Mouse (Mus musculus) cerebellum, adult 8-10 months (tissue): Measurements from ENCODE around the gene Itgbl1.
"Not testable (repeated sequence)": the region's sequence is repeated elsewhere in the genome, so short reads cannot be mapped to it uniquely, and the experiment has no call there.

Experiments used
- DNase-seq: peaks from one replicate; pipeline ENCODE4 v3.0.0; 2022

Itgbl1 gene

GRCm38 (mm10) chr14:123659921-123660385, at the start of gene Itgbl1:
Itgbl1 (plus strand) TSS chr14:123659971.
- DNase-seq, result peak; percentile 34

DNA sequence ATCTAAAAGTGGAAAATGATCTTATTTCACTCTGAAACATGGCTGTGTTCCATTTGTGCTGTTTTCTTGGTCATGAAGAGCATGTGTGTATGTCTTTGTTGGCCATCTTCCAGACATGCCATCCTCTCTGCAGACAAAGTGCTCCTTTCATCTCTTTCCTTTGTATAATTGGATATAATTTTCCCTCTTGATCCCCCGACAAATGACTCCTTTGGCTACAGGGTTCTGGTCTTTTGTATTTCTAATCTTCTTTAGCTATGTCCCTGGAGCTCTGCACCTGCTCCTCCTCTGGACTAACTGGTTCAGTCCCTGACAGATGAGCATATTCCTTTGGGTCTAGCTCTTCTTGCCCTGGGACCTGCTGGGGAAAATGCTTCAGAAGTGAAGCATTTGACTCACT, 36.8 kb upstream of the Itgbl1 start:
- DNase-seq, result peak; percentile 13

DNA sequence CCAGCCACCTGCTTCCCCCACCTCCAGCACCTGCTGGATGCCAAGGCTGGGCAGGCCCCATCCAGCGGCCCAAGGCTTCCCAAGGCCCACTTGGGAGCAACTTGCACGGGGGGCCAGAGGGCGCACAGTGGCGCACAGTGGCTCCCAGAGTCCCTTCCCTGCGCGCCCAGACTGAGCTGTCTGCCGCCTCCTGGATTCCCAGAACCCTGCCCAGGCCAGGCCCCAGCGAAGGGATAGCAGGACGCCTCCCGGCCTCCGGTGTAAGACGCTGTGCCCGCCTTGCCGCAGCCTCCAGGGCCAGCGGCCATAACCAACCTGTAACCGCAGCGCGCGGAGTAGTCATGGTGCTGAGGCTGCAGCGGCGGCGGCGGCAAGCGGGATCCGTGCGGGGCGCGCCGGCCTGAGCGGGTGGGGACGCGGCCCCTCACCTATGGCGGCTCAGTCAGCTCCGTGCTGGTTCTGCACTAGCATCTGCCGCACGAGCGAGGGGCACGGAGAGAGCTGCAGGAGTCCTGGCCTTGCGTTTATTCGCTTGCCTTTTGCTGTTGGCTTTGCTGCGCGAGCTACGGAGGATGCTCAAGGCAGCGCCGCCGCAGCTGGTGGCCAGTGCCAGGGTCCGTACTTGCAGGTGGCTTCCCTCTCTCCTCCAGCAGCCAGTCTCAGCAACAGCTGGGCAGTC, 33.1 kb upstream of the Itgbl1 start, which contains the start of gene Nalcn:
Gene Nalcn, minus strand, starts transcription at position 644 of the 679 bp plus-strand sequence.
- peak; percentile 71 for DNase-seq

- DNase-seq, result no peak
Measured at GRCm38 (mm10) chr14:123627180-123627562, 32.6 kb upstream of the Itgbl1 start.

- DNase-seq, result peak; percentile 32
Measured at GRCm38 (mm10) chr14:123661091-123661491, 1.3 kb downstream of the Itgbl1 start.

GRCm38 (mm10) chr14:123662386-123662785, 2.6 kb downstream of the Itgbl1 start:
- DNase-seq, result no peak

DNA sequence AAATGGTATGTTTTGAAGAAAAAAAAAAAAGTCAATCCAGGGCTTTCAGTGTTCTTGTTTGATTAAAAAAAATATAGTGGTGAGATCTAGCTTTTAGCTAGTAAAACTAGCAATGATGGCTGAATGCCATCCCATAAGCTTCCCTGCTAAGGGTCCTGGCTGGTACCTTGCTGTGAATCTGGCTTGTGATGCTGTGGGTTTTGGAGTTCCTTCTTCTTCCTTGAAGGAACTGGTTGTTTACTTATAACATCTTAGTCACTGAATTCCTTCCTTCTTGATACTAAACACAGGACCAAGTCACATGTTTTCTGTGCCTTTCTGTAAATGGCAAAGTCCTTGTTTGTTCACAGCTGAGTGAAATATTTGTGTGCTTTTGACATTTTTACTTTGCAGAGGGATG, 3.4 kb downstream of the Itgbl1 start:
- no peak for DNase-seq

GRCm38 (mm10) chr14:123664451-123664850, 4.7 kb downstream of the Itgbl1 start:
- DNase-seq, result no peak

DNA sequence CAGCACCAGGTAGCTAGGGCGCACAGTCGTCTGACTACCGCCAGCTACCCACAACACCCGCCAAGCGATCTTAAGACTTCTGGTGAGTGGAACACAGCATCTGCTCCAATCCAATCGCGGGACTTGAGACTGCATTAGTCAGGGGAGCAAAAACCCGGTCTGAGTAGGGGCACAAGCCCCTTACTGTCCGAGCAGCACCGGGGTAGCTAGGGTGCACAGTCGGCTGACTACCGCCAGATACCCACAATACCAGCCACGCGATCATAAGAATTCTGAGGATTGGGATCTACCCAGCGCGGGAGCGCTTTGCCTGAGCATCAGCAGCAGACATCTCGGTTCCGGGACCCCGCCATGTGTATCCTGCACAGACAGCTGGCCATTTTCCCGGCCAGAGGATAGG, 11.3 kb downstream of the Itgbl1 start:
- not testable (repeated sequence) for DNase-seq

DNA sequence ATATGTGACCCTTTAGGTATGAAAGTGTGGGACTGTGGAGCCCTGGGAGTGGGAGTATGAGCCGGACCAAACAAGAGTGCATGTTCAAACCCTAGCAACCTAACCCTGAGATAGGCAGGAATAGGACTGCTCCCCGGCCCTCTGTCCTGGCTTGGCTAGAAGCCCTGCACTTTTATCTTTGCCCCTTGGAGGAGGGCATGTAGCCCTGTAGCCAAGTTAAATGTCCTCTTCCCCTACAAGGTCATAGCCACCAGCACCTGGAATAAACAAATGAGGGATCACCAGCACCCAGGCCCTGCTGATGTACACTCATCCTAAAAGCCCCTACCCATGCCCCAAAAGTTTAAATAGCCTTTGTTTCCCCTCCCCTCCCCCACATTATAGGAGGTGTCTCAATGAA, 18.3 kb downstream of the Itgbl1 start:
- no peak for DNase-seq

DNA sequence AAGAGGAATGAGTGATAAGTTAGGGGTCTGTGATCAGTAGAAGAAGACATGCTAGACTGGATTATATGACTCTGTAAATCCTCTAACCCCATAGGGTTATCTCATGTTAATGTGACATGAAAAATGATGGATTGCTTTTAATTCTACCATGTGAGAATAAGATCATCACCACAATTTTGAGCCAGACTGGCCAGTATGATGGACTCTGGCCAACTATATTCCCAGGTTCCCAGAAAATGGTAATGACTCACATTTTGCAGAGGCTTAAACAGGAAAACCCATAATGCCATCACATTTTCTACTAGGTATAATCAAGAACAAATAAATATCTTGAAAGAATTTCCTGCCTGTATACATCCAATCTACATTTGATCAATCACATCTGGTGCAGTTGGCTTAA, 55.0 kb downstream of the Itgbl1 start:
- no peak for DNase-seq

DNA sequence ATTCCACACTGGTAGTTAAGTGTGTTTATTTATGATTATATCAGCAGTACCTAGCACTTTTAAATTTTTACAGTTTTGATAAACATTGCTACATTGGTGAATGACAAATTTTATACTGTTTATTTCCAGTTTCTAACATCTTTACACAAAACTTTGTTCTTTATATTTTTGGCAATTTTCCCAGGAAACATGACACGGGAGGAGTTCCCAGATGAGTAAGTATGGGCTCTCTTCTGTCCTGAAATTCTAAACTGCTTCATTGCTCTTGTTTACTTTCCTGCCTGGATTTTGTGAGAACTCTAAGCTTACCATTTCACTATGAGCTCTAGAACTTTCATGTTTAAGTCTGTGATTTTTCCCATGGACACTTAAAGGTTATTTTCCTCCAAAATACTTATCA, 82.3 kb downstream of the Itgbl1 start:
- no peak for DNase-seq

DNA sequence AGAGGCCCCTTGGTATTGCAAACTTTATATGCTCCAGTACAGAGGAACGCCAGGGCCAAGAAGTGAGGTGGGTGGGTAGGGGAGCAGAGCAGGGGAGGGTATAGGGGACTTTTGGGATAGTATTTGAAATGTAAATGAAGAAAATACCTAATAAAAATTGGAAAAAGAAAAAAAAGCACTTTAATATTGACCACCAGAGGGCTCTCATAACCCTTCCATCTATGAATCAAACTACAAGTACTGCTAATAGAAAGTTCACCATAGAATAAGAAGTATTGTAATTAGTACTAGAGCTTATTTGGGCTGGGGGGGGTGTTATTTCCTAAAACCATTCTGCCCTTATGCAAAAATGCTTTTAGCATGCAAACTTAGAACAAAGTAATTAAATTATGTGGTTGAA, 91.2 kb downstream of the Itgbl1 start:
- no peak for DNase-seq

DNA sequence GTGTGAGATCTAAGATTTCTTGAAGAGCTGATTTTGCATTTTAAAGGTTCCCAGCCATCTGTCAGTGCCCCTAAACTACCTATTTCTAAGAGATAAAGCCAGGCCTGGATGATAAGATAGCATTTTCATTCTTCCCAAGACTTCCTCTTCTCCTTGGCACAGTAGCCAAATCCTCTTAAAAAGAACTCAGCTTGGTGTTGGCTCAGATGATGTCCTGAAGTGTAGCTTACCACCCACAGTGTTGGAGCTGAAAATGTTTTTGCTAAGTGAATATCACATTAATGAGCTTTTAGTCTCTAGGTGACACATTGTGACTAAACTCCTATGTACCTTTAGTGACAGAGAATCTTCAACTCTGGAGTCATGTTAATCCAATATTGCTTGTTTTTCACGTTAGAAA, 99.8 kb downstream of the Itgbl1 start:
- peak; percentile 11 for DNase-seq

DNA sequence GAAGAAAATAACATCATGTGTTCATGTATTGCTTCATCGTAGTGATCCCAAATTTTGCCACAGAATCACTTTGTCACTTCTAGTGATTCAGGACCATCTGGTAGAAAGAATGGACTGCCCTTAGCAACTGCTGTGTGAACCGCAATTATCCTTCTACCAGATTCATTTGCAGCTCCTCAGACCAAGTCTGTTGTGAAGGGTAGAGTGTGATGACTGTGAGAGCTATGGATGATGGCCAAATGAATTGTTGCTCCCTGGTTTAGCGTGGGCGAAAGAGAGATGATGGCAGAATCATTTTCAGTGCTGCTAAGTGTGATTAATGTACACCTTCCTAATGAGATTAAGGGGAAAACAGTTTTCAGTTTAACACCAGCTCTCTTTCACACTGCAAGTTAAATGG, 100.3 kb downstream of the Itgbl1 start:
- peak; percentile 17 for DNase-seq

DNA sequence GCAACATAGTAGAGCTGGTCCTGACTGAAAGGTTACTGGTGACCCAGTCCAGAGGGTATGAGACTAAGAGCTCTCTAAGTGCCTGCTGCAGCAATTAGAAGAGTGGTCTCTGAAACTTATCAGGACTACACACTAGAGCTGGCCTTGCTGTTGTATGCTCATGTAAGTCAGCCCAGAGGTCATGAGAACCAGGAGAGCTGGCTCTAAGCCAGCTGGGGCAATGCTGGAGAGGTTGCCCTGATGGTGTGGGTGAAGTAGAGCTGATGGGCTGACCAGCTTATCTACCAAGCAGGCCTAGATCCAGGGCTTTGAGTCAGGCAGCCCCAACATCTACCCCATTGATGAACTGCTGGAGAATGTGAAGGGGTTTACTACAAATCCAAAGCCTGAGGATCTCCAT, 142.0 kb downstream of the Itgbl1 start:
- no peak for DNase-seq

GRCm38 (mm10) chr14:123837662-123838061, 177.9 kb downstream of the Itgbl1 start:
- peak; percentile 10 for DNase-seq

DNA sequence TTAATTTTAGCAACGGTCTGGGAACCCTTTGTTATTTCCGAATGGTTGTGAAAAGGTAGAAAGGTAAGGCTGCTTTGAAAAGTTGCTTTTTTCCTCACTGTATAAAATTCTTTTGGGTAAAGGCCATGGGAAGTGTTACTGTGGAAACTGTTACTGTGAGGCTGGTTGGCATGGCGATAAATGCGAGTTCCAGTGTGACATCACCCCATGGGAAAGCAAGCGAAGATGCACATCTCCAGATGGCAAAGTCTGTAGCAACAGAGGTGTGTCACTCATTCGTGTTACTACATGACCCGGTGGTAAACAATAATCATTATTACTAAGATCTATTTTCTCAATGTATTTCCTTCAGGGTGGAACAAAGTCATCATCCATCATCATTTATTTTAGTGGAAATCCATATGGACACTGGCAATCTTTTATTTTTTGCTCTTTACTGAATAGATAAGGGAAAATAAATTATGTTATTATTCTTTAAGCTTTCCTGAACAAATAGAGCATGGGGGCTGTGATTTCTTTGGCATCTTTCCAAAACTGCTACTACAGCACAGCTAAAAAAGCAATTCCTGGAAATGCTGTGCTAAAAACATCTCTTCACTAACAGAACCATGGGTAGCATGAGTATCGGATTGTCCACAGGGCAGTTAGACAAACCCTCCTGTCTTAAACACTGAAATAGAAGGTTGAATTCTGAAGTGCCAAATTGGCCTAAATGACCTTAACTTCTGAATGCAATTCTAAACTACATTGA, 184.1 kb downstream of the Itgbl1 start:
- DNase-seq, result no peak

DNA sequence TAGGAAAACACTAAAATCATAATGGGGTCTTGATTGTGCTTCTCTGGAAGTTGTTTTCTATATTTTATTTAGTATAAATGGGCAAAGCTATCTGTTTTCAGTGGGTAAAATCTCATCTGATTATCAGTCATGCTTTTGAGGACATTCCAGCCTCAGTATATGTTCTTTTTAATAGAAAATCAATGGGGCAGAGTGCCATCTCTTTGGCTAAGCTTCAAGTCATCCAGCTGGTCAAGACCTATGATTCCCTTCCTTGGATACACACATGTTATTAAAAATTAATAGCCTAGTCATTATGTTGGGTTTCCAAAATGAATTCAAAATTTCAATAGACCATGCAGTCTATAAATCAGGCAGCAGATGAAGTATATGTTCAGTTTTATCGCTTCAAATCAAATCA, 204.8 kb downstream of the Itgbl1 start:
- DNase-seq, result no peak

GRCm38 (mm10) chr14:123865779-123866726, 206.3 kb downstream of the Itgbl1 start:
- DNase-seq, result no peak

- DNase-seq, result no peak
Measured at GRCm38 (mm10) chr14:123927903-123928302, 268.1 kb downstream of the Itgbl1 start.

- peak; percentile 39 for DNase-seq
Measured at GRCm38 (mm10) chr14:123966531-123966930, 306.8 kb downstream of the Itgbl1 start.

- peak; percentile 18 for DNase-seq
Measured at GRCm38 (mm10) chr14:123967996-123968395, 308.2 kb downstream of the Itgbl1 start.
